Mouse (Mus musculus) mouse trophoblast stem cell (cell line): Measurements from ENCODE around the gene BC030867.

Experiments used
- in situ Hi-C, 2 experiments: fragments of 300-500 bp; cut with MseI, MboI; formaldehyde crosslinking; loops; 2 replicates in 1 of 2; 3 replicates in 1 of 2; pipeline ENCODE4 v1.15.1; 2025

The BC030867 gene

GRCm38 (mm10) chr11:102248630-102249230 lies at the start of gene BC030867:
Gene BC030867 (plus strand): TSS chr11:102248882.
- in situ Hi-C loops = no loop called here

- in situ Hi-C loops = no loop called here
These were observed 48.8 kb upstream of the BC030867 start for GRCm38 (mm10) chr11:102199856-102200255.

- in situ Hi-C loops = no loop called here
These were observed 47.3 kb upstream of the BC030867 start for GRCm38 (mm10) chr11:102201408-102201821.

- in situ Hi-C loops = no loop called here
These were observed 42.2 kb upstream of the BC030867 start for GRCm38 (mm10) chr11:102206481-102206880.

GRCm38 (mm10) chr11:102207825-102208777 lies 40.6 kb upstream of the BC030867 start:
- in situ Hi-C loops = no loop called here

- in situ Hi-C loops = no loop called here
These were observed 39.8 kb upstream of the BC030867 start for GRCm38 (mm10) chr11:102208846-102209245.

GRCm38 (mm10) chr11:102209742-102210141 lies 38.9 kb upstream of the BC030867 start:
- in situ Hi-C loops = no loop called here

- in situ Hi-C loops = no loop called here
These were observed 38.5 kb upstream of the BC030867 start for GRCm38 (mm10) chr11:102210185-102210584.

- in situ Hi-C loops = no loop called here
These were observed 37.7 kb upstream of the BC030867 start for GRCm38 (mm10) chr11:102211011-102211410.

- in situ Hi-C loops = no loop called here
These were observed 36.7 kb upstream of the BC030867 start for GRCm38 (mm10) chr11:102211936-102212341.

GRCm38 (mm10) chr11:102214430-102215156 lies 34.1 kb upstream of the BC030867 start:
- in situ Hi-C loops = no loop called here

GRCm38 (mm10) chr11:102215511-102215910 lies 33.2 kb upstream of the BC030867 start:
- in situ Hi-C loops = no loop called here

- in situ Hi-C loops = no loop called here
These were observed 32.4 kb upstream of the BC030867 start for GRCm38 (mm10) chr11:102216056-102216885.

- in situ Hi-C loops = no loop called here
These were observed 31.8 kb upstream of the BC030867 start for GRCm38 (mm10) chr11:102216886-102217240.

- in situ Hi-C loops = no loop called here
These were observed 31.3 kb upstream of the BC030867 start for GRCm38 (mm10) chr11:102217396-102217795.

GRCm38 (mm10) chr11:102217876-102218430 lies 30.7 kb upstream of the BC030867 start:
- in situ Hi-C loops = no loop called here

- in situ Hi-C loops = no loop called here
These were observed 29.9 kb upstream of the BC030867 start for GRCm38 (mm10) chr11:102218783-102219182.

- in situ Hi-C loops = no loop called here
These were observed 29.3 kb upstream of the BC030867 start for GRCm38 (mm10) chr11:102219247-102219993.

- in situ Hi-C loops = no loop called here
These were observed 28.7 kb upstream of the BC030867 start for GRCm38 (mm10) chr11:102219994-102220346.

- in situ Hi-C loops = no loop called here
These were observed 28.2 kb upstream of the BC030867 start for GRCm38 (mm10) chr11:102220451-102220850.
